Mouse (Mus musculus) gonadal fat pad, adult 2 months (tissue): Measurements from ENCODE around the gene Zfp687. TPM values are rescaled to one million over a fixed set of nuclear protein-coding genes. Genes with fewer than 3 reads are reported as not detected.
"Not testable (repeated sequence)": the region's sequence is repeated elsewhere in the genome, so short reads cannot be mapped to it uniquely, and the experiment has no call there.

Experiments used
- DNase-seq: peaks from one replicate; pipeline ENCODE4 v3.0.0-alpha.2; 2012; ENCODE audit warnings: low read depth
- polyA plus RNA-seq: library from polyadenylated mRNA; depleted of rRNA; stranded (reverse); fragments of >200 nt; gene quantifications from 2 replicates; pipeline ENCODE4 v1.2.3, GENCODE M21; 2012; rRNA removed

The Zfp687 gene
- 24.9 and 28.0 TPM in 2 replicates for polyA plus RNA-seq

DNA sequence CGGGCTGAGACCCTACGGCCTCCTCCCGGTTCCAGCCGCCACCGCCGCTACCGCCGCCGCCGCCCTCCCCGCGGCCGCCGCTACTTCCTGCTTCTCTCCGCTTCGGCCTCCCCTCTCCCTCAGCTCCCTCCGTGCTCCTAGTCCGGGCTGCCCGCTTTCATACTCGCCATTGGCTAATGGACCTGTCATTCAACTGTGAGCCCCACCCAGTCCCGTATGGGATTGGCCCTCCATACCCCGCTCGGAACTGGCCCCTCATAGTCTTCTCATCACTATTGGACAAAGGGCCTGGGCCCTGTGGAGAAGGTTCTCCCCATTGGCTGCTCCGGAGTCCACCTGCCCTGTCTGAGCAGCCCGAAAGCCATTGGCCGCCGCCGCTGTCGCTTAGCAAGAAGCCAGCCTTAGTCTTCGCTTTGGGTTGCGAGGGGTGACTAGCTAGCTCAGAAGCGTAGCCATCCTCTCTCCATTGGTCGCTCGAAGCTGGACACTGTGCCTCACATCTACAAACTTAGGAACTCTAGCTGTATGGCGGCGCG, at the start of gene Zfp687:
Gene Zfp687 (minus strand): TSS at position 112 of the 536 bp plus-strand sequence.
- peak; percentile 89 for DNase-seq

DNA sequence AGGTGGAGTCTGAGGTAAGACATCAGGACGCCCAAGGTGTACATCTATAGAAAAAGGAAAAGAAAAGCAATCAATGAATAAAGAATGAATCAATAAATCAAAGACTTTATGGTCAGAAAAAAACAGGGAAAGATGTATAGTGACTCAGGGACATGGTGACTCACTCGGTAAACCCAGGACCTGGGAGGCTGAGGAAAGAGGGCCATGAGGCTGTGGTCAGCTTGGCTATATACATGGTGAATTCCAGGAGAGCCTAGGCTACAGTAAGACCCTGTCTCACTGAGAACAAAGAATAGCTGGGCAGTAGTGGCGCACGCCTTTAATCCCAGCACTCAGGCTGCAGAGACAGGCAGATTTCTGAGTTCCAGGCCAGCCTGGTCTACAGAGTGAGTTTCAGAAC, 48.5 kb upstream of the Zfp687 start:
- DNase-seq = no peak

DNA sequence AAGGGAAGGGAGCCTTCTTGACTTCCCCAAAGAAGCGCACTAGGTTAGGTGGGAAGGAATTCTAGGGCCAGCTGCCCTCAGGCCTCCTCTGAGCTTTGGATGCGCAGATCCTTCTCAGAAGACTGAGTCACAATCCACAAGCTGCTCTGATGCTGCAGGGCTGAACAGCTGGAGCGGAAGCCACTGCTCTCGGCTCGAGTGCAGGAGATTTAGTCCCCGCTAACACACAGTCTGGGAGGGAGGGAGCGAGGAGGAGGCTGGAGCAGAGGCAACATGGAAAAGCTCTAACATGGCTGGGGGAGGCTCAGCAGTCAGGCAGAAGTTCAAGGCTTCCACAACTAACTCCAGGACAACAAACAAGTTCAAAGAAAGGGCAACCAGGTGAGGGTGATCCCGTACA, 42.8 kb upstream of the Zfp687 start:
- no peak for DNase-seq

DNA sequence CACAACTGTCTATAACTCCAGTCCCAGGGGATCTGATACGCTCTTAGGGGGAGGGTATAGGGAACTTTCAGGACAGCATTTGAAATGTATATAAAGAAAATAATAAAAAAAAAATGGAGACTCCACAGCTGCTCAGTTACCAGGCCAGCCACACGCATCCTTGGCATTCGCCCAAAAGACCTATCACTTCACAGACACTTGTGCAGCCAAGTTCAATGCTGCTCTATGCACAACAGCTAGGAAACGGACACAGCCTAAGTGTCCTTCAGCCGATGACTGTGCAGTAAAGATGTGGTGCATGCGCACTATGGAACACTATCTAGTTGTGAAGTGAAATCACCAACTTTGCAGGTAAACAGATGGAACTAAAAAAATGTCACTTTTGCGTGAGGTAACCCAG, 41.0 kb upstream of the Zfp687 start:
- DNase-seq = no peak

DNA sequence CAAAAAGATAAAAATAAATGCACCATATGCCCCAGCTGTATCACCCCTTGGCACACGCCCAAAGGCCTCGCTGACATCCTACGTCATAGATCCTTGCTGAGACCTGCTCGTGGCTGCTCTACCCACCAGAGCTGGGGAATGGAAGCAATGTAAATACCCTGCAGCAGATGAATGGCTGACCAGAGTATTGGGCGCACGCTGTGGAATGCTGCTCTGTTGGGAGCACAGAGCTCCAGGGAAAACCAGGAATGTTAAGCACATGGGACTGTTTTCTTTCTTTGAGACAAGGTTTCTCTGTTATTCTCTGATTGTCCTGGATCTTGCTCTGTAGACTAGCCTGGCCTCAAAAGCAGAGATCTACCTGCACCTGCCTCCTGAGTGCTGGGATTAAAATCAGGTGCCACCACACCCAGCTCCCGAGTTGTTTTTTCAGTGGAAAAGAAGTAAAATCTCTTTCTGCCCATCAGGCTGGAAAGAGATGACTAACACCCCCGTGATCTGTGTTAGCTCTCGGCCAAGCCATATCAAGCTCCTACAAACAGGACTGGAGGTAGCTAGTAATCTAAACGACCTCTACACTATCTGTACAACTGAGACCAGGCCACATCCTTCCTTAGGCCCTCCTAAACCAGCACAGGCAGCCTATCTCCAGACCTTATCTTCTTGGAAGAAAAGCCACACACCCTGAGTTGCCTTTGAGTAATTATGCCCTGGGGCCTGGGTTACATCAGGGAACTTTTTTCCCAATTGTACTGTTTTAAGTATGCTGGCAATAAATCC, 39.4 kb upstream of the Zfp687 start:
- no peak for DNase-seq

DNA sequence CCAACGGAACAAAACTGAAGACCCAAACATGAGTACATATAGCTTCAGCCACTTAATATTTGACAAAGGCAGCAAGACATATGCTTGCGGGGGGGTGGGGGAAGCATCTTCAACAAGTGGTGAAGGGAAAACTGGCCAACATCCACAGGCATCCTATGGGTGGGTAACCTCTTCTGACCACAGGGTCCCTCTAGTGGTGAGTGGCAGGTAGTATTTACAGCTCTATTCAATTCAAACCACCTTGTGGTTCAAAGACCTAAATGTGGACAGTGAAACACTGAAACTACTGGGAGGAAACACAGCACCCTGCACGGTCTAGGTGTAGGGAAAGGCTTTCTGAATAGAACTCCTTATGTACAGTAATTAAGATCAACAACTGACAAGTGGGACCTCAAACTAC, 38.5 kb upstream of the Zfp687 start:
- no peak for DNase-seq

DNA sequence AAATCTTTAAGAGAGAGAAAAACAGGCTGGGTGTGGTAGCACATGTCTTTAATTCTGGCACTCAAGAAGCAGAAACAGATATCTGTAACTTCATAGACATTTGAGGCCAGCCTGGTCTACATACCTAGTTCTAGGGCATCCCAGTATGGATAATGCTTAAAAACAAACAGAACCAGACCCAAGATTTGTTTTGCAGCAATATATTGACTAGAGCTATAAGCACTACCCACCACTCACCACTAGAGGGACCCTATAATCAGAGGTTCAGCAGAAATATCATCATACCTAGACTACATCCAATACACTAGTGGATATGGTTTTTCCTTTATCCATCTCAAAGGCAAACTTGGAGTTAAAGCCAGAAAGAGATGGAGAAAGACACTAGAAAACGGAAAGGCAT, 37.7 kb upstream of the Zfp687 start:
- no peak for DNase-seq

DNA sequence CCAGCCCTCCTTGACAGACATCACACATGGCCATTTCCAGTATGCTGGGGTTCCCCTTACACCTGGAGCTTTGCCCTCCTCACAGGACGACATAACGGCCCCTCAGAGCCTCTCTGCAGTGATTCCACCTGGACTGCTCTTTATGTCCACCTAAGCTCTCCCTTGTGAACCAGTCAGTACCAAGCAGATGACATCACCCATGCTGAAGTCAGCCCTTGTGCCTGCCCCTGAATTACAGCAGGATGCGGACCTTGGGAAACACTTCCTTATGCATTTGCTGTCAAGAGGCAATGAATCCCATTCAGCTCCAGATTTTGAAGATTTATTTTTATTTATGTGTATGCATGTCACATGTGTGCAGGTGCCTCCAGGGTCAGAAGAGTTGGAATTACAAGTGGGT, 32.7 kb upstream of the Zfp687 start:
- no peak for DNase-seq

DNA sequence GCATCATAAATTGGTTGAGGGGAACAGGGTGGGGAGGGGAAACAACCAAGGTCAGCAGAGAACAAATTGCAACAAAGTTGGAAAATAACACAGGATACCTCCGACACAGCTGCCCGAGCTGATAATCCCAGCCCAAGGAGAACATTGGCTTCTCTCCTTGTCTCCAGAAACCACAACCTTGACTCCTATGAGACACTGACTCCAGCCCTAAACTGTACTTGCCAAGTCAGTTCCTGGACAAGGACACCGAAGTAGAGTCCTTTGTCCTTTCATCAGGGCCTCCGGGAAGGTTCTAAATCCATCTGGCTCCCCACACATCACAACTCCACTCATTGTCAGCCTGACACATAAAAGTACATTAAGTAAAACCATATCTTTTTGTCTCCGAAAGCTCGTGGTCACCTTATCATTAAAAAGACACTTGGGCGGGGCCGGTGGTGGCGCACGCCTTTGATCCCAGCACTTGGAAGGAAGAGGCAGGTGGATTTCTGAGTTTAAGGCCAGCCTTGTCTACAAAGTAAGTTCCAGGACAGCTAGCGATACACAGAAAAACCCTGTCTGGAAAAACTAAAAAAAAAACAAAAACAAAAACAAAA, 31.3 kb upstream of the Zfp687 start:
- DNase-seq = no peak

DNA sequence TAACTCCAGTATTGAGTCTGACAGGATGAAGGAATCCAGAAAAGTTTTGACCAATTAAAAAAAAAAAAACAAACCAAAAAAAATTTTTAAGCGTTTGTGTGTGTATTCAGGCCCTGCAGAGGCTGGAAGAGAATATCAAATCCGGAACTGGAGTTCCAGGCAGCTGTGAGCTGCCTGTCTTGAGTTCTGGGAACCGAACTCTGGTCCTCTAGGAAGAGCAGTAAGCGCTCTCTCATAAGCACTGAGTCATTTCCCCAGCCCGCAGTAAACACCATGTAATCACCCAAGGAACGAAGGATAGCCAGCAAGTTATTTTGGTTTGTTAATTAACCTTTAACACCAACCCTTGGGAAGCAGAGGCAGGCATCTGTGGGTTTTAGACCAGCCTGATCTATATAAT, 28.0 kb upstream of the Zfp687 start:
- no peak for DNase-seq

DNA sequence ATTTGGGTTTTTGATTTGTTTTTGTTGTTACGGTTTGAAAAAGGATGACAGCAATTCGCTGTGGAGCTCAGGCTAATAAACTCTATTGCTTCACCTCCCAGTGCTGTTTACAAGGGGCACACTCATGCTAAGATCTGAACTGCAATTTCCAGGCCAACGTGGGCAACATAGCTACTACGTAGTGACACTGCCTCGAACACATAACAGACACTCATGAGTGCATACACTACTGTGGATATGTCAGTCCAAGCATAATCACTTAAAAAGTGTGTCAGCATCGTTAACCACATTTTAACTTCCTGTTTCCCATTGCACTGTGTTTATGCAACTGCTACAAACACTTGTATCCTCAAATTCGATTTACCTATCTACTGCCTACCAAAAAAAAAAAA, 27.6 kb upstream of the Zfp687 start:
- DNase-seq = no peak

DNA sequence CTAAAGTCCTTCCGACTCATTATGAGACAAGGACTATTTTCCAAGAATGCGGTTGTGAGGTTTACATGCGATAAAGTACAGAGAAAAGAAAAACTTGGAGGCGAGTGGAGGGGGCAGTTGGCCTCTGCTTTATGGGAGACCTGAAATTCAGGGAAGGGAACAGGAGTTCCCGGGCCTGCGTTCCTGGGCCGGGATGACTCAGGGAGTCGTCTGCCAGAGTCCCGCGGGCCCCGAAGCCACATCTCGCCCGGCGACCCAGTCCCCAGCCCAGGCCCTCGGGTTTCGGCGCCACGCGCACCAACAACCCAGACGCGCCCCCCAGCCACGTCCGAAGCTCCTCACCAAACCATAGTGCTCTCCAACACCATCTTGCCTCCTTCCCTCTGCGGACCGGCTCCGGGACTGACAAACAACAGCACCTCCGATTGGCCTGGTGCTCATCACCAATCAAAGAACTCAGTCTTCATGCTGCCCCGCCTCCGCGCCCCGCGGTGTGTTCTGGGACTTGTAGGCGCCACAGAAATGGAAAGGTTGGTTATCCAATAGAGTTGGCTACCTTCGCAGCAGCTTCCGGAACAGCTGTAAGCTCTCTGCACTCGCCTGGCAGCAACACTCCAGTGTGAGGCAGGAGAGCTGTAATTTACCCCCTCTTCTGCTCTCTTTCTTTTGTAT, 27.1 kb upstream of the Zfp687 start, which contains the start of gene Psmd4:
Gene Psmd4 (minus strand): TSS at position 449 of the 672 bp plus-strand sequence.
- DNase-seq = peak; percentile 83

DNA sequence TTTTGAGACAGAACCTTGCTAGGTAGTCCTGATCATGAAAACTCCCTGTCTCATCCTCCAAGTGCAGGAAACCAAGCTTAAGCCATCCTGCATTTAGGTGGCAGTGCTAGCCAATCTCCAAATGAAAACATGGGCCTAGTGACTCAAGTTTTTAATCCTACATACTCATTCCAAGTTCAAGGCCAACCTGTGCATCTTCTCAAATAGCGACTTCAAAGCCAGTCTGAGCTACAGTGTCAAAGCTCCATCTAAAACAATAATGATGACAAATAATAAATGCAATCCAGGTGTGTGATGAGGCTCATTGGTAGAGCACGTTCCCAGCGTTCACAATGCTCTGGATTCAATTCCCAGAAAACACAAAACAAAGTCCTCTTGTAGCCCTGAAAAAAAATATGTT, 26.4 kb upstream of the Zfp687 start:
- DNase-seq = no peak

DNA sequence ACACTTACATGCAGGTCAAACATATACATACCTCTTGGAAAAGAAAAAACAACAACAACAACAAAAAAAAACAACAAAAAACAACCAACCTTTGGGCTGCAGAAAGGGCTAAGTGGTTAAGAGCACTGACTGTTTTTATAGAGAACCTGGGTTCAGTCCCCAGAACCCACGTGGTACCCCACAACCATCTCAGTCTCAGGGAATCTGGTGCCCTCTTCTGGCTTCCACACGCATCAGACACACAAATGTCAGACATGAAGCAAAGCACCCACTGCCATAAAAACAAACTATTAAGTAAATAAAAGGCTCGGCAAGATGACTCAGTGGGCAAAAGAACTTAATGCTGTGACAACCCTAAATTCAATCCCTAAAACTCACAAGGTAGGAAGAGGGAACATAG, 14.7 kb upstream of the Zfp687 start:
- no peak for DNase-seq

DNA sequence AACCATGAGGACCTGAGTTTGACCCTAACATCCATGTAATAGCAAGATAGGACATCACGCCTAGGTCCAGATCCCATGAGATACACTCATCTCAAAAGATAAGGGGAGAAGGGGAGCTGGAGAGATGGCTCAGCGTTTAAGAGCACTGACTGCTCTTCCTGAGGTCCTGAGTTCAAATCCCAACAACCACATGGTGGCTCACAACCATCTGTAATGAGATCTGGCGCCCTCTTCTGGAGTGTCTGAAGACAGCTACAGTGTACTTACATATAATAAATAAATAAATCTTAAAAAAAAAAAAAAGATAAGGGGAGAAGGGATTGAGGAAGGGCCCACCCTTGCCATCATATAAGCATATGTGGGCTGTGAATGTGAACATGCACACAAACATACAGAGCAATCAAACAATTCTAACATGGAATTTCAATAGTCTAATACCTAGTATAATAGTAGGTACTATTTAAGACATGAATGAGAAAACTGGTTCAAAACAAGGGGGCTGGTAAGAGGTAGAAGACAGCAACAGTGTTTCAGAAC, 14.1 kb upstream of the Zfp687 start:
- not testable (repeated sequence) for DNase-seq

DNA sequence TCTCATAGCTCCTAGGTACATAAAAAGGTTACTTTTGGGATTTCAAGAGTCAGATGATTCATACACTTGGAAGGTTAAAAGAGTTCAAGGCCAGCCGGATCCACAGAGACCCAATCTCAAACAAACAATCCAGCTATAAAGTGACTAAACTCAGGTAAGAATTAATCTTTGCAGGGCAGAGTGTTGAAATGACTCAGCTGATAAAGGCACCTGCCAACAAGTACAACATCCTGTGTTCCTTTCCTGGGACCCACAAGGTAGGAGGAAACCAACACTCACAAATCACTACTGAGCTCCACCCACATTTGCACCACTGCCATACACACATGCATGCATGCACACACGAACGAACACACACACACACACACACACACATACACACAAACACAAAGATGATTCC, 13.4 kb upstream of the Zfp687 start:
- no peak for DNase-seq

DNA sequence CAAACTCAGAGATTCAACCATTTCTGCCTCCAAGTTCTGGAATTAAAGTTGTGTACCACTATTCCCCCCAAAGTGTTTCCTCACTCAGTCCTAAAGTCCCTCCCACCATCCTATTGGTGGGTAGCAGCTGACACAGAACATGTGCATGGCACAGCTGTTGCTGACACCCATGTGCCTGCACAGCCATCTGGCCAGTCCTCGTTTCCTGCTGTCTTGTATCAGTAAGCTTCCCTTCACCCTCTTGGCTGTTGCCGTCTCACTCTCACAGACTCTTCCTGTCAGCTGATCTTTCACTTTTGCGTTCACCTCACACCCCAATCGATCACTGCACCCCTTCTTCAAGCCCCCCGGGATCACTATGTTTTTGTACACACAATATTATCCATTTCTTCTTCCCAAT, 12.5 kb upstream of the Zfp687 start:
- no peak for DNase-seq

DNA sequence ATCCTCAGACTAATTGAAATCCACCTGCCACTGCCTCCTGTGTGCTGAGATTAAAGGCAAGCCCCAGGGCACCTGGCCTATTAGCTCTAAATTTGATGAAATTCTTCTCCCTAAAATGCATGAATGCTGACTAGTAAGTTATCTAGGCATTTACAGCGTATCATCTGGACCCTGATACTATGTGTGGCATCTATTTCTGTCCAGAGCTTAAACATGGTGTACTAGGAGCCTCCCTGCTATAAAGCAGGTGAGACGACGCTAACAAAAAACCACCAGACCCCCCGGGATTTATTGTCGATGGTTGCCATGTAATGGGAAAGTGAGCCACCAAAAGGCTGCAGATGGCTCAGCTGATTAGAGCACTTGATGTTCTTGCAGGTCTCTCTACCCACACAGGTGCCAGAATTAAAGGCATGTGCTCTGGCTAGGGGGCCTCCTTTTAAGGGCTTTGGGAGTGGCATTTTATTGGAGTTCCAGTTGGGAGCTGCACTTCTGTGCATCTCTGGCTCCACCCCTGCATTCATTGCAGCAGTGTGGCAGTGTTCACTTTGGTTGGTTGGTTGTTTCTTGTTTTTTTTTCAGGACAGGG, 11.9 kb upstream of the Zfp687 start:
- DNase-seq = no peak

DNA sequence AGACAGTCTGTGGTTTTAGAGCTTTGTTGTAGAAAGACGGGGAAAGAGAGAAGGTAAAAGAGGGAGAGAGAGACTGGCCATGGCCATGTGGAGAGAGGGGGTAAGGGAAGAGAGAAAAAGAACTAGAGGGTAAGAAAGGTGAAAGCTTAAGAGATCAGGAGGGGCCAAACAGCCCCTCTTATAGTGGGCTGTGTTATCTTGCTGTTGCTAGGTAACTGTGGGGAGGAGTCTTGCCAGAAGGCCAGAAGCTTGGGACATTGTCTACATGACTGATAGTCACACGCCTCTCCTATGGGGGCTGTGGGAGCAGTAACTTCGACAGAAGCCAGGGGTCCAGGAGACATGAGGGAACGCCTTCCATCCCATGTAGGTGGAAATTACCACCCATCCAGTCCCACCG, 10.0 kb upstream of the Zfp687 start:
- no peak for DNase-seq

DNA sequence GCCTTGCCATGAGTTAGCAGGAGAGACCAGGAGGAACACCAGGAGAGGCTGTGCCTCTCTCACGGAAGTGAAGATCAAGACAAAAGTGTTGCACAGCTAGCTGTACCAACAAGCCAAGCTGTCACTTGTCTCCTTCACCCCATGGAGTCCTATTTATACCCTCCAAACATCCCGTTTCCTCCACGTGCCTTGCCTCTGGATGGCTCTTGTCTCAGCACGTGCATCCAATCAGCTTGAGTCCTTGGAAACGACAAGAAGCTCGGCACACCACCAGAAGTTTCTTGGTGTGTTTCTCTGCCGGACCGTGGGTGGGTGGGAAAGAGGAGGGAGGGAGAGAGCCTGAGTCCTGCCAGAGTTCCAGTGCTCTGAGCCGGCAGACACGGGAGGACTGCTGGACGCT, 9.3 kb upstream of the Zfp687 start:
- DNase-seq = no peak

DNA sequence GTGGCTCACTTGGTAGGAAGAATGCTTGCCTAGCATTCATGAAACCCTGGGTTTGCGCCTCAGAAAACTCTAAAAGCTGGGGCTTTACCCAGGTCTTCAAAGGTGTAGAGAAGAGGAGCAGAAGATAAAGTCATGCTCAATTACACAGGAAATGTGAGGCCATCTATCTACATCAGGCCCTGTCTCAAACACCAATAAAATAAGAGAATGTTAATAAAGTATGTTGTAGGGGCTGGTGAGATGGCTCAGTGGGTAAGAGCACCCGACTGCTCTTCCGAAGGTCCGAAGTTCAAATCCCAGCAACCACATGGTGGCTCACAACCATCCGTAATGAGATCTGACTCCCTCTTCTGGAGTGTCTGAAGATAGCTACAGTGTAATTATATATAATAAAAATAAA, 5.7 kb upstream of the Zfp687 start:
- DNase-seq = not testable (repeated sequence)

DNA sequence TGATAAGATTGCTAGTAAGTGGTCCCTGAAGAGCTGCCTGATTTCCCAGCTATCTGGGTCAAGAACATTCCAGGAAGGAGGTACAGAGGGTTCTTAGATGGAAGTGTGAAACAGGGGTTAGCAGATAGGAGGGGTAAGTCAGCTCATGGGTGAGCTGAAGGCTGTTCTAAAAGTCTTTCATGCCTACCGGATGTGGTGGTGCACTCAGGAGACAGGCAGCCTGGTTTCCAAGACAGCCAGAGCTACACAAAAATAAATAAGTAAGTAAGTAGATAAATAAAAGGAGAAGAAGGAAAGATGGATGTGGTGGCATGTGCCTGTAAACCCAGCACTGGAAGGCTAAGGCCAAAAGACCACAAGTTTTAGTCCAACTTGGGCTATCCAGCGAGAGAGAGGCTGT, 3.5 kb upstream of the Zfp687 start:
- no peak for DNase-seq
